Mouse (Mus musculus) v-Abl transformed pro-B cells (cell line): ENCODE data around the gene Slc25a31.

ENCODE experiments used
- in situ Hi-C, 2 experiments: fragments of 400-800 bp; cut with MboI; formaldehyde crosslinking; loops; one replicate each; pipeline ENCODE4 v1.15.1; 2025; ENCODE audit not compliant: unreplicated experiment in 2 of 2

The Slc25a31 gene

DNA sequence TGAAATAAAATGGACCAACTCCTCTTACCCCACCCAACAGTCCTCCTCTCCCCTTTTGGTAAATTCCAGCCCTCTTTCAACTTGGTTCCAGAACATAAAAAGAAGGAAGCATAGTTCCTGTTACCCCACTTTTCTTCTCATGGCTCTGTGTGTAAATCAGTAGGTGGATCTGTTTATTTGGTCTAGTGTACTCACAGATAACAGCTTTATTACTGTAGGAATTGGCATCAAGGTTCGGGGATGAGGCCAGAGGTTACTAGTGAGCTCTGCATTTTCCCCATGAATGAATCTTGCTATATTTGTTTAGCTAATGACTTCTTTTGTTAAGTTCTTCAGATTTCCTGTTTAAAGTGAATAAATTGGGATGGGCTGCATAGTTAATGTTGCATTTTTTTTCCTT lies 7.4 kb downstream of the Slc25a31 start:
- in situ Hi-C loops: no loop called here

- in situ Hi-C loops: no loop called here
Observed at GRCm38 (mm10) chr3:40719022-40719421, 10.4 kb downstream of the Slc25a31 start.

DNA sequence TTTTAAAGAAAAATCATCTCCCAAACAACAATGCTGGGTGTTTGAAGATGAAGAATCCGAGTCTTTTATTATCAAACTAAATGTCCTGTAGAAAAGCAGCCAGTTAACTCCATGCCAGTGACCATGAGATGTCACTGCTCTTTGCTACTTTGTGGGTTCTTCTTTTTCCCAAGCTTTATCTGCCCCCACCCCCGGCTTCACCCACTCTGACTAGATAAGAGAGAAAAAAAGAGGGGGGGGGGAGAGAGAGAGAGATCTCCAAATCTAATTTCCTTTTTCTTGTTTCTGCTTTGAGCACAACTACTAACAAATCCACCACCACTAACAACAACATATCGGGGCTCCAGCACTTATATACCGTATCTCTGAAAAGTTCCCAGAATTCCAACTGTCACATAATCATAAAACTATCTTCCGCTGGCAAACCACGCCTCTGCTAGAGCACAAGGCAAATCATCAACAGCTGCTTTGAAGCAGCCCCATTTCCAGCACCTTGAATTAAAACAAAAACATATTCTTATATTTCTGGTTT lies 29.8 kb downstream of the Slc25a31 start:
- in situ Hi-C loops: no loop called here

- in situ Hi-C loops: no loop called here
Observed at GRCm38 (mm10) chr3:40744024-40744835, 35.6 kb downstream of the Slc25a31 start, which contains the start of gene Hspa4l. TSS of gene Hspa4l (plus strand) at chr3:40744495.

- in situ Hi-C loops: no loop called here
Observed at GRCm38 (mm10) chr3:40744836-40745660, 36.4 kb downstream of the Slc25a31 start.

- in situ Hi-C loops: no loop called here
Observed at GRCm38 (mm10) chr3:40745661-40746547, 37.2 kb downstream of the Slc25a31 start.

- in situ Hi-C loops: no loop called here
Observed at GRCm38 (mm10) chr3:40760746-40761145, 52.1 kb downstream of the Slc25a31 start.

DNA sequence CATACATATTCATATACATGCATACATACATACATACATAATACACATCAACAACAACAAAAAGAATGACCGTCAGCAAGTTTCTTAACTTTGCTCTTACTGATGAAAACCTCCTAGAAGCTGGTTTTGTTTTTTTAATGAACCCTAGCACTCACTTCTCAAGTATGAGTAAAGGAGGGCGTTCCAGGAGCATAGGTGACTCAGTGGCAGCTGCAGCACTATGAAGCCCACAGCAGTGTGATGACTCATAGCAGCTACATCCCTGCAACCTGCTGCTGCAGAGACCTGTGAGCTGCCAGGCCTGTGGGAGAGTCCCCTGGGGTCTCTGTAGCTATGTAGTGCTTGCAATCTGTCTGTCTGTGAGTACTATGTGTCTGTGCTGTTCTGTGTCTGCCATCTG lies 52.7 kb downstream of the Slc25a31 start:
- in situ Hi-C loops: no loop called here
